Mouse (Mus musculus): ENCODE measurements around the gene H2-Q7.
"Not testable (repeated sequence)": the region's sequence is repeated elsewhere in the genome, so short reads cannot be mapped to it uniquely, and the experiment has no call there.

GRCm38 (mm10) chr17:35428883-35429282 is 10.1 kb upstream of the H2-Q7 start:
- TF ChIP-seq CTCF, EP300 (IDR thresholded peaks at IDR 0.05): not testable (repeated sequence)
